1 mouse cellular context compared by ENCODE assay signal in the genomic region with DNA sequence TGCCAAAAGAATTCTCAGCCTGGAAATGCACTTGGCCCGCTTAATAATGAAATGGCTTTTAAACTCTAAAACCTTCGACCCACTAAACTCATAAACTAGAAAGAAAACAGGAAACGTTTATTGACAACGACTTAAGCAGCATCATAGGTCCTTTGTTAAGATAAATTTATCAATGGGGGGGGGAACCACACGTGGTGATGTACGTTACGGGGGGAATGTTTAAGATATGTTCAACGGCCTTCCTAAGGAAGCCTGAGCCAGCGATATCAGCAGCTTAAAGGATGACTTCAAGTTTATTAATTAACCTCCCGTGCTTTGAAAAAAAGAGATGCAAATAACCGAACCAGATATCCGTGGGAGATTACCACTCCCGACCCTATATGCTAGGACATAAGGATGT.
TF ChIP-seq lines count a peak whose summit lies in the region.

No protein-coding gene starts in this region.

TF ChIP-seq in MEL, 35 proteins besides CTCF, POLR2A, EP300 and RAD21 (continued from another document):
- TF ChIP-seq MXI1 (IDR thresholded peaks at IDR 0.05; ENCODE audit: low read depth, low read length) = peak; percentile 67
- TF ChIP-seq GATA1 (IDR thresholded peaks at IDR 0.05; ENCODE audit: low read depth, low read length) = peak; percentile 20; the same call in 1 of the 2 replicates
- TF ChIP-seq MAZ (IDR thresholded peaks at IDR 0.05; ENCODE audit: low read depth, low read length) = no peak
- peak; percentile 84 for TF ChIP-seq MYB (IDR thresholded peaks at IDR 0.05; ENCODE audit: low read depth, low read length)
- peak; percentile 20; the same call in 1 of the 2 replicates for TF ChIP-seq USF1 (IDR thresholded peaks at IDR 0.05; ENCODE audit: low read depth, low read length)
- TF ChIP-seq TAL1 (IDR thresholded peaks at IDR 0.05; ENCODE audit: low read length) = no peak
- no peak for TF ChIP-seq MYC (IDR thresholded peaks at IDR 0.05; ENCODE audit: low read depth, low read length)
- 0 out of 2 replicates have a peak, but pooled peaks have one; percentile 31 for TF ChIP-seq ZNF384 (IDR thresholded peaks at IDR 0.05; ENCODE audit: low read depth, low read length)
- TF ChIP-seq ZC3H11A (IDR thresholded peaks at IDR 0.05; ENCODE audit: low read depth, low read length) = no peak
